Mouse (Mus musculus) midbrain, postnatal 0 days (tissue): ENCODE results near the gene Camkk1. TPM values are rescaled to one million over a fixed set of nuclear protein-coding genes. Genes with fewer than 3 reads are reported as not detected.
A peak's percentile ranks its signal among the peaks of the same experiment; 100 is the strongest.

Experiments used
- ATAC-seq: fragments of 200-750 bp; cut with Nextera tagmentation; 2 replicates; pipeline ENCODE4 v1.8.0; 2017; ENCODE audit warnings: moderate number of reproducible peaks, mild to moderate bottlenecking, moderate TSS enrichment, moderate library complexity; ENCODE audit not compliant: low FRiP score
- DNase-seq: peaks from one replicate; pipeline ENCODE4 v3.0.0-alpha.2; 2015; ENCODE audit warnings: low spot score
- H3K27ac ChIP-seq: fragments of 300-500 bp; sonication (generic); 2 replicates; pipeline ENCODE4 v1.5.1; 2014; ENCODE audit warnings: low read depth, mild to moderate bottlenecking, low read length, mixed read lengths
- H3K27me3 ChIP-seq: fragments of 300-500 bp; sonication (generic); 2 replicates; pipeline ENCODE4 v1.6.1; 2014; ENCODE audit warnings: low read length, control low read depth, mixed read lengths; ENCODE audit not compliant: insufficient read depth
- H3K36me3 ChIP-seq: fragments of 300-500 bp; sonication (generic); 2 replicates; pipeline ENCODE4 v1.6.1; 2014; ENCODE audit warnings: low read length, control low read depth, mixed read lengths; ENCODE audit not compliant: insufficient read depth
- H3K4me1 ChIP-seq: fragments of 300-500 bp; sonication (generic); 2 replicates; pipeline ENCODE4 v1.6.1; 2014; ENCODE audit warnings: mild to moderate bottlenecking, control low read depth, antibody characterized with exemption, low read length, mixed read lengths; ENCODE audit not compliant: insufficient read depth
- H3K4me2 ChIP-seq: fragments of 300-500 bp; sonication (generic); 2 replicates; pipeline ENCODE4 v1.6.1; 2014; ENCODE audit warnings: low read depth, mild to moderate bottlenecking, low read length, mixed read lengths; ENCODE audit not compliant: poor library complexity, severe bottlenecking
- H3K4me3 ChIP-seq: fragments of 300-500 bp; sonication (generic); 2 replicates; pipeline ENCODE4 v1.5.1; 2014; ENCODE audit warnings: low read depth, mild to moderate bottlenecking, low read length, moderate library complexity
- H3K9ac ChIP-seq: fragments of 300-500 bp; sonication (generic); replicated peaks from 2 replicates; pipeline ENCODE4 v1.6.1; 2014; ENCODE audit warnings: mild to moderate bottlenecking, low read length, moderate library complexity, mixed read lengths; ENCODE audit not compliant: poor library complexity, severe bottlenecking
- H3K9me3 ChIP-seq: fragments of 300-500 bp; sonication (generic); 2 replicates; pipeline ENCODE4 v1.6.1; 2016; ENCODE audit warnings: low read length, control low read depth
- CTCF ChIP-seq: IDR thresholded peaks from 2 replicates; pipeline ENCODE4 v1.5.1; 2016; ENCODE audit warnings: antibody characterized with exemption, mild to moderate bottlenecking
- WGBS: fragments of 180-500 bp; shearing (Covaris S2); extraction: QIAGEN DNeasy Blood & Tissue Kit; methylation state at CpG from one replicate; pipeline ENCODE4 v1.1.7; 2014; 5-methylcytosine and 5-hydroxymethylcytosine counted together
- polyA plus RNA-seq: library from polyadenylated mRNA; unstranded; fragments of >200 nt; fragmentation: Nextera tagmentation; extraction: Ambion mirVana; gene quantifications from 2 replicates; pipeline ENCODE4 v1.2.1, GENCODE M21; 2015
- total RNA-seq: library from RNA; depleted of rRNA; stranded (reverse); fragments of >200 nt; gene quantifications from 2 replicates; pipeline ENCODE4 v1.2.3, GENCODE M21; 2014

The Camkk1 gene
- total and polyA plus RNA-seq, 2 experiments from 2014 or later, result 26.7 to 27.7 TPM

DNA sequence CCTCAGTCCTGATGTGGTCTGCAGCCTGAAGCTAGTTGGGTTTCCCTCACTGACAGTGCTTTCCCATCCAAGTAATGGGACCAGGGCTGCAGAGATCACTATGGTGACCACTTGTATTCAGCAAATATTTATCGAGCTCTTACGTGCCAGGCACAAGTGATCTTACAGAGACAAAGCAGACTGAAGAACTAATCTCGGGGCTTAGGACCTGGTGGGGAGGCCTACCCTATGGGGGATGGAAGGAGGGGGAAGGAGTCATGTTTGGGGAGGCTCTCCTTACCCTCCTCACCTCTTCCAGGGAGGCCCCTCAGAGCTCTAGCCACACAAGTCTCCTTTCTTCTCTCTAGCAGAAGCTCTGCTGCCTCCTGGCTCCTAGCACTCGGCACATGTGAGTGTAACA lies 5.0 kb downstream of the Camkk1 start:
- no peak overlapping the region for H3K27ac ChIP-seq
- no peaks in the 10 kb centered on the region for H3K9me3 ChIP-seq
- no peak overlapping the region for H3K9ac ChIP-seq
- peaks cover 6% of the 10 kb centered on the region; the same call in 1 of the 2 replicates for H3K4me1 ChIP-seq
- H3K27me3 ChIP-seq, result no peaks in the 10 kb centered on the region
- WGBS, result 29% methylated on average over 4 of the region's 4 CpGs
- ATAC-seq (no peak), DNase-seq (no peak)
- H3K4me2 ChIP-seq, result no peak overlapping the region
- TF ChIP-seq CTCF, result no peak
- H3K36me3 ChIP-seq, result peaks cover 12% of the 10 kb centered on the region; the same call in 1 of the 2 replicates
- no peak overlapping the region for H3K4me3 ChIP-seq

GRCm38 (mm10) chr11:73024236-73024904 lies 5.6 kb downstream of the Camkk1 start:
- no peak for ATAC-seq
- no peak overlapping the region for H3K4me2 ChIP-seq
- H3K4me1 ChIP-seq, result peaks cover 6% of the 10 kb centered on the region; the same call in 1 of the 2 replicates
- H3K36me3 ChIP-seq, result peaks cover 12% of the 10 kb centered on the region
- no peaks in the 10 kb centered on the region for H3K27me3 ChIP-seq
- WGBS, result 68% methylated on average over 7 of the region's 7 CpGs
- H3K9me3 ChIP-seq, result no peaks in the 10 kb centered on the region
- TF ChIP-seq CTCF, result no peak
- no peak overlapping the region for H3K4me3 ChIP-seq
- no peak for DNase-seq
- H3K9ac ChIP-seq, result no peak overlapping the region
- H3K27ac ChIP-seq, result no peak overlapping the region

- H3K4me2 ChIP-seq, result no peak overlapping the region
- TF ChIP-seq CTCF, result no peak
- 69% methylated on average over 8 of the region's 8 CpGs for WGBS
- no peak overlapping the region for H3K9ac ChIP-seq
- ATAC-seq, result no peak
- H3K27me3 ChIP-seq, result no peaks in the 10 kb centered on the region
- peaks cover 3% of the 10 kb centered on the region; the same call in 1 of the 2 replicates for H3K4me1 ChIP-seq
- H3K36me3 ChIP-seq, result peaks cover 13% of the 10 kb centered on the region
- H3K4me3 ChIP-seq, result no peak overlapping the region
- DNase-seq, result no peak
- no peak overlapping the region for H3K27ac ChIP-seq
- H3K9me3 ChIP-seq, result no peaks in the 10 kb centered on the region
Observed at GRCm38 (mm10) chr11:73026961-73027360, 8.2 kb downstream of the Camkk1 start.

GRCm38 (mm10) chr11:73030821-73031498 lies 12.2 kb downstream of the Camkk1 start:
- WGBS, result 23% methylated on average over 20 of the region's 20 CpGs
- Histone ChIP-seq H3K9me3 (no peaks in the 10 kb centered on the region), H3K4me2 (peak overlapping the region; percentile 53), H3K36me3 (peaks cover 23% of the 10 kb centered on the region), H3K27ac (peak overlapping the region; percentile 69), H3K27me3 (no peaks in the 10 kb centered on the region), H3K9ac (peak overlapping the region; percentile 48; the same call in 1 of the 2 replicates), H3K4me1 (peaks cover 3% of the 10 kb centered on the region; the same call in 1 of the 2 replicates), H3K4me3 (peak overlapping the region; percentile 23)
- peak; percentile 89 for ATAC-seq
- TF ChIP-seq CTCF, result peak; percentile 57
- DNase-seq, result peak; percentile 97

DNA sequence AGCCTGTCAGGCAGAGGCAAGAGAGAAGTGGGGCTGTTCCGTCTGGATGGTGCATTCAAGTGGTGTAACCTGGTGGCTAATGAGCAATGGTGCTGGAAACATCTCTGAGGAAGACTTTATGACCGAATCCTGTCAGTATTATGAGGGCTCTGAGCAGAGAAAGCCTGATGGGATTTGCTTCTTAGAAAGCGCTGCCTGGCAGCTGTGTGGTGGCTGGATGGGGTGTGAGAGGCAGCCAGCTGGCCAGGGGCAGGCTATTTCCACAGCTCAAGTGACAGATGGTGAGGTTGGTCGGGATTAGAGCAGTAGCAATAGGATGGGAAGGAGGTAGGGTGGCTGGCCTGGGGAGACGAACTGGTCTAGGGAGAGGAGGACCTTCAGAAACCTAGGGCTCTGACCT lies 12.7 kb downstream of the Camkk1 start:
- H3K27me3 ChIP-seq, result no peaks in the 10 kb centered on the region
- H3K4me2 ChIP-seq, result peak overlapping the region; percentile 53
- DNase-seq, result peak; percentile 56
- H3K27ac ChIP-seq, result peak overlapping the region; percentile 69
- no peaks in the 10 kb centered on the region for H3K9me3 ChIP-seq
- no peak overlapping the region for H3K4me3 ChIP-seq
- H3K36me3 ChIP-seq, result peaks cover 23% of the 10 kb centered on the region
- WGBS, result 53% methylated on average over 5 of the region's 5 CpGs
- ATAC-seq, result peak; percentile 9; the same call in 1 of the 2 replicates
- H3K4me1 ChIP-seq, result peaks cover 3% of the 10 kb centered on the region; the same call in 1 of the 2 replicates
- no peak overlapping the region for H3K9ac ChIP-seq
- TF ChIP-seq CTCF, result no peak

DNA sequence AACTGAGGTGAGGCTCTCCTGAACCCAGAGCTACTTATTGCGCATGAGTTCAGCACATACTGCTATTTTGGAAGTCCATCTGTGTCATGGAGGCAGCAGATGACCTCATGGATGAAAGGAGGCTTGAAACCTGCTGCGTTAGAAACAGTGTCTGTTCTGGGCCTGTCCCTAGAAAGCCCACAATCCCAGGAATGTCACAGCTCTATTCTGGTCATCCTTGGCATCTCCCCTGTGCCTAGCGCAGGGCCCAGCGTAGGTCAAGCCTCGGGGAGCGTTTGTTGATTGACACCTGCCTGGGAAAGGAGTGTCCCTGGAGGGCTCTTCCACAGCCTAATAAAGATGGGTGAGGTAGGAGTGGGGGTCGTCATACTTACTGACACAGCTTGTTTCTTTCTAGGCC lies 17.3 kb downstream of the Camkk1 start:
- no peak for TF ChIP-seq CTCF
- Histone ChIP-seq H3K4me2 (no peak overlapping the region), H3K27ac (no peak overlapping the region), H3K4me3 (no peak overlapping the region), H3K36me3 (peaks cover 46% of the 10 kb centered on the region), H3K27me3 (no peaks in the 10 kb centered on the region), H3K9me3 (no peaks in the 10 kb centered on the region), H3K9ac (no peak overlapping the region), H3K4me1 (peaks cover 3% of the 10 kb centered on the region; the same call in 1 of the 2 replicates)
- ATAC-seq (no peak), DNase-seq (no peak)
- 80% methylated on average over 7 of the region's 7 CpGs for WGBS
